Mouse (Mus musculus) thymus, adult 2 months (tissue): ENCODE data around the gene Klk1. TPM values are rescaled to one million over a fixed set of nuclear protein-coding genes. Genes with fewer than 3 reads are reported as not detected.
A peak's percentile ranks its signal among the peaks of the same experiment; 100 is the strongest.
"Not testable (repeated sequence)": the region's sequence is repeated elsewhere in the genome, so short reads cannot be mapped to it uniquely, and the experiment has no call there.

Source experiments
- DNase-seq: peaks from one replicate; pipeline ENCODE4 v3.0.0; 2021
- H3K27ac ChIP-seq: fragments of 200-500 bp; 2 replicates; pipeline ENCODE4 v1.5.1; 2012; ENCODE audit warnings: low read length, control low read depth; ENCODE audit not compliant: control insufficient read depth, insufficient read depth
- H3K27me3 ChIP-seq: fragments of 200-500 bp; 2 replicates; pipeline ENCODE4 v1.6.1; 2012; ENCODE audit warnings: mild to moderate bottlenecking, low read length, moderate library complexity, mixed read lengths; ENCODE audit not compliant: control insufficient read depth, insufficient read depth
- H3K36me3 ChIP-seq: fragments of 200-500 bp; 2 replicates; pipeline ENCODE4 v1.6.1; 2012; ENCODE audit warnings: mild to moderate bottlenecking, low read length, moderate library complexity; ENCODE audit not compliant: control insufficient read depth, insufficient read depth
- H3K4me1 ChIP-seq: fragments of 200-500 bp; replicated peaks from 2 replicates; pipeline ENCODE4 v1.6.1; 2012; ENCODE audit warnings: low read length; ENCODE audit not compliant: control insufficient read depth, insufficient read depth
- H3K4me3 ChIP-seq: fragments of 200-500 bp; 2 replicates; pipeline ENCODE4 v1.5.1; 2012; ENCODE audit warnings: mild to moderate bottlenecking, low read length, control low read depth, moderate library complexity; ENCODE audit not compliant: control insufficient read depth, insufficient read depth
- CTCF ChIP-seq: fragments of 200-500 bp; IDR thresholded peaks from 2 replicates; pipeline ENCODE4 v1.5.1; 2012; ENCODE audit warnings: mild to moderate bottlenecking, control low read depth, low read length, moderate library complexity, borderline replicate concordance; ENCODE audit not compliant: control insufficient read depth, poor library complexity, insufficient read depth; ENCODE audit errors: extremely low read depth
- POLR2A ChIP-seq: fragments of 200-500 bp; IDR thresholded peaks from 2 replicates; pipeline ENCODE4 v1.6.1; 2012; ENCODE audit warnings: mild to moderate bottlenecking, low read length, control low read depth, moderate library complexity; ENCODE audit not compliant: control insufficient read depth, poor library complexity, insufficient read depth; ENCODE audit errors: extremely low read depth
- WGBS: fragments of 180-500 bp; shearing (Covaris S2); methylation state at CpG from one replicate; pipeline ENCODE4 v1.1.7; 2018; 5-methylcytosine and 5-hydroxymethylcytosine counted together
- polyA plus RNA-seq: library from polyadenylated mRNA; depleted of rRNA; stranded (reverse); fragments of >200 nt; gene quantifications from 2 replicates; pipeline ENCODE4 v1.2.3, GENCODE M21; 2012

Klk1 gene
- polyA plus RNA-seq, 1 experiment, result 27.1 TPM

- Histone ChIP-seq H3K27me3 (no peaks in the 10 kb centered on the region), H3K4me1 (peaks cover 6% of the 10 kb centered on the region; the same call in 1 of the 2 replicates), H3K27ac (no peak overlapping the region), H3K4me3 (no peak overlapping the region), H3K36me3 (no peaks in the 10 kb centered on the region)
- DNase-seq, result no peak
- 71% methylated on average over 2 of the region's 2 CpGs for WGBS
- TF ChIP-seq CTCF, result no peak
- no peak for TF ChIP-seq POLR2A
Measured at GRCm38 (mm10) chr7:44241163-44241562, 16.0 kb downstream of the Klk1 start.

- no peak overlapping the region for H3K4me3 ChIP-seq
- DNase-seq, result no peak
- 76% methylated on average over 1 of the region's 1 CpGs for WGBS
Measured at GRCm38 (mm10) chr7:44244080-44244479, 18.9 kb downstream of the Klk1 start.

GRCm38 (mm10) chr7:44246055-44246983 is 21.2 kb downstream of the Klk1 start, which contains the start of the genes 1700028J19Rik and 2410002F23Rik:
TSS of gene 1700028J19Rik (minus strand) at chr7:44246695.
TSS of gene 2410002F23Rik (plus strand) at chr7:44246722.
- peaks cover 10% of the 10 kb centered on the region; the same call in 1 of the 2 replicates for H3K36me3 ChIP-seq
- H3K4me3 ChIP-seq, result peak within 1 kb of the TSS; percentile 87
- H3K27ac ChIP-seq, result peak within 1 kb of the TSS; percentile 42; the same call in 1 of the 2 replicates
- WGBS, result under 1% methylated on average over 62 of the region's 62 CpGs
- no peaks in the 10 kb centered on the region for H3K27me3 ChIP-seq
- TF ChIP-seq CTCF, result peak; percentile 54; the same call in 1 of the 2 replicates
- peak; percentile 77 for TF ChIP-seq POLR2A
- peaks cover 6% of the 10 kb centered on the region; the same call in 1 of the 2 replicates for H3K4me1 ChIP-seq
- DNase-seq, result peak; percentile 91

More at GRCm38 (mm10) chr7:44244080-44244479, 18.9 kb downstream of the Klk1 start:
- Histone ChIP-seq H3K27ac (no peak overlapping the region), H3K4me1 (peaks cover 6% of the 10 kb centered on the region; the same call in 1 of the 2 replicates), H3K27me3 (no peaks in the 10 kb centered on the region), H3K36me3 (peaks cover 3% of the 10 kb centered on the region; the same call in 1 of the 2 replicates)
- TF ChIP-seq POLR2A (no peak), CTCF (no peak)

- Histone ChIP-seq H3K36me3 (peaks cover 10% of the 10 kb centered on the region; the same call in 1 of the 2 replicates), H3K27ac (peak overlapping the region; percentile 9; the same call in 1 of the 2 replicates), H3K27me3 (no peaks in the 10 kb centered on the region), H3K4me3 (peak overlapping the region; percentile 87), H3K4me1 (peaks cover 6% of the 10 kb centered on the region; the same call in 1 of the 2 replicates)
- under 1% methylated on average over 23 of the region's 23 CpGs for WGBS
- TF ChIP-seq POLR2A, result no peak
- no peak for TF ChIP-seq CTCF
- peak; percentile 62 for DNase-seq
Measured at GRCm38 (mm10) chr7:44246984-44247470, 21.9 kb downstream of the Klk1 start.

- Histone ChIP-seq H3K4me1 (peaks cover 6% of the 10 kb centered on the region; the same call in 1 of the 2 replicates), H3K27ac (no peak overlapping the region), H3K36me3 (peaks cover 14% of the 10 kb centered on the region; the same call in 1 of the 2 replicates), H3K4me3 (no peak overlapping the region), H3K27me3 (no peaks in the 10 kb centered on the region)
- no peak for DNase-seq
- 89% methylated on average over 2 of the region's 2 CpGs for WGBS
- no peak for TF ChIP-seq POLR2A
- TF ChIP-seq CTCF, result no peak
Measured at GRCm38 (mm10) chr7:44247971-44248370, 22.8 kb downstream of the Klk1 start.

- Histone ChIP-seq H3K4me1 (peaks cover 6% of the 10 kb centered on the region; the same call in 1 of the 2 replicates), H3K27me3 (no peaks in the 10 kb centered on the region), H3K27ac (no peak overlapping the region), H3K36me3 (peaks cover 14% of the 10 kb centered on the region; the same call in 1 of the 2 replicates), H3K4me3 (no peak overlapping the region)
- TF ChIP-seq CTCF (no peak), POLR2A (no peak)
- no peak for DNase-seq
- 97% methylated on average over 4 of the region's 4 CpGs for WGBS
Measured at GRCm38 (mm10) chr7:44249248-44249647, 24.1 kb downstream of the Klk1 start.

GRCm38 (mm10) chr7:44250732-44251275 is 25.6 kb downstream of the Klk1 start:
- H3K36me3 ChIP-seq, result peaks cover 14% of the 10 kb centered on the region; the same call in 1 of the 2 replicates
- not testable (repeated sequence) for H3K4me1 ChIP-seq, DNase-seq, H3K27me3 ChIP-seq, H3K27ac ChIP-seq, H3K4me3 ChIP-seq
- 96% methylated on average over 17 of the region's 17 CpGs for WGBS
